12 mouse cellular contexts compared by ENCODE assay signal in the genomic region with DNA sequence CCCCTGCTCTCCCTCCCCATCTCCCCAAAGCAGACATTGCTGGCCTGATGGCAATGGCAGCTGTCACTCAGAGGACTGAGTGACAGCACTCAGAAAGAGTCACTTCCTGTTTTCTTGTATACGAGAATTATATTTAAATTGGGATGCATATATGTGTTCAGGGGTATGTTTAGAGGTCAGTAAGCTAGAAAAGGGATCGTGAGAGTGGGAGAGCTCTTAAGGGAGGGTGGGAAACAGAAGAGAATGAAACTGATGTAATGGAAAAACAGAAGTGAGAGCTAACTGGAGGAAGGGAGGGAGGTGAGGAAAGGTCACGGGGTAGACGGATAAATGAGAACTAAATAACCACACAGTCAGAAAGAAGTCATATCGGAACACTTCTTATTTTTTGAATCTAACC. TPM values are rescaled to one million over a fixed set of nuclear protein-coding genes. Genes with fewer than 3 reads are reported as not detected.
DNase-seq lines count a peak whose midpoint lies in the region; ATAC-seq and TF ChIP-seq lines count a peak whose summit lies in the region.
"Had no signal": no experiment of that assay in that cellular context is flagged by ENCODE, and none has a peak within 500 bp of the region (broad histone marks: within the 10 kb centered on the region; RNA-seq: fewer than 3 reads in every experiment).

No protein-coding gene starts in this region.

- no peaks in the 10 kb centered on the region for H3K27me3 ChIP-seq in liver, postnatal 0 days (ENCODE audit: insufficient read depth, low read length)
- H3K27me3 ChIP-seq in liver, embryonic 11.5 days (replicated peaks; ENCODE audit: control insufficient read depth, insufficient read depth, low read length): no peaks in the 10 kb centered on the region
- no peaks in the 10 kb centered on the region for H3K27me3 ChIP-seq in CH12.LX (replicated peaks)
- H3K27me3 ChIP-seq: liver, embryonic 15.5 days had no signal

- WGBS in liver, postnatal 0 days (ENCODE audit: insufficient replicate concordance): 38% methylated on average over 5 of the region's 5 CpGs
- 52% methylated on average over 5 of the region's 5 CpGs for WGBS in liver, embryonic 11.5 days

- ATAC-seq in liver, postnatal 0 days: peak; percentile 17; the same call in 1 of the 2 replicates
- ATAC-seq in liver, embryonic 11.5 days (replicated peaks; ENCODE audit: low FRiP score): no peak
- peak; percentile 48 for ATAC-seq in common myeloid progenitor, adult 5-6 weeks (replicated peaks; ENCODE audit: low read depth, poor library complexity, severe bottlenecking)
- ATAC-seq: forebrain, embryonic 16.5 days had no signal

- H3K4me1 ChIP-seq in liver, postnatal 0 days (ENCODE audit: insufficient read depth): peaks cover 3% of the 10 kb centered on the region; the same call in 1 of the 2 replicates
- H3K4me1 ChIP-seq in liver, embryonic 11.5 days (replicated peaks; ENCODE audit: control insufficient read depth, insufficient read depth, low read length): peaks cover 28% of the 10 kb centered on the region
- peaks cover 3 to 33% of the 10 kb centered on the region in 2 experiments for H3K4me1 ChIP-seq in CH12.LX (ENCODE audit: control insufficient read depth in 1 of 2, insufficient read depth in 2 of 2)

- no peak for TF ChIP-seq CTCF in liver, postnatal 0 days (IDR thresholded peaks at IDR 0.05; ENCODE audit: low read depth)
- no peak for TF ChIP-seq CTCF in CH12.LX (conservative IDR thresholded peaks at IDR 0.05 in 1 of 2, IDR thresholded peaks at IDR 0.05 in 1 of 2; ENCODE audit: low read depth in 2 of 2, low read length in 2 of 2)

- DNase-seq in liver, postnatal 0 days: no peak
- no peak for DNase-seq in liver, embryonic 11.5 days (ENCODE audit: low spot score)
- DNase-seq in CH12.LX (ENCODE audit: extremely low read depth): peak; percentile 65
- peak; percentile 35 for DNase-seq in naive thymus-derived CD4-positive, alpha-beta T cell, adult 2 months (ENCODE audit: low read depth)
- no peak for DNase-seq in cerebellum, adult 9-10 months
- DNase-seq in heart, adult 18-20 months: no peak
- no peak for DNase-seq in kidney, adult 8-10 months
- DNase-seq: cerebellum, adult 11-12 months; heart, postnatal 14 days had no signal

- peaks cover 13% of the 10 kb centered on the region for H3K36me3 ChIP-seq in liver, postnatal 0 days (replicated peaks; ENCODE audit: insufficient read depth, low read length)
- H3K36me3 ChIP-seq in liver, embryonic 11.5 days (ENCODE audit: control insufficient read depth, insufficient read depth, low read length): peaks cover 10% of the 10 kb centered on the region
- H3K36me3 ChIP-seq in CH12.LX (replicated peaks in 1 of 2; ENCODE audit: control insufficient read depth in 1 of 2, insufficient read depth in 1 of 2, low read length in 1 of 2): peaks cover 10 to 30% of the 10 kb centered on the region in 2 experiments

- no peak overlapping the region for H3K9ac ChIP-seq in liver, postnatal 0 days (replicated peaks)
- no peak overlapping the region for H3K9ac ChIP-seq in liver, embryonic 11.5 days (ENCODE audit: low read depth, low read length)
- H3K9ac ChIP-seq in CH12.LX (ENCODE audit: insufficient read depth, low read depth): no peak overlapping the region
- H3K9ac ChIP-seq: liver, embryonic 15.5 days had no signal

- no peak for TF ChIP-seq EP300 in liver, postnatal 0 days (IDR thresholded peaks at IDR 0.05; ENCODE audit: low read depth)
- TF ChIP-seq EP300 in CH12.LX (IDR thresholded peaks at IDR 0.05; ENCODE audit: low read length): peak; percentile 89

- no peak overlapping the region for H3K4me2 ChIP-seq in liver, postnatal 0 days (ENCODE audit: low read depth, low read length)
- H3K4me2 ChIP-seq in liver, embryonic 11.5 days: no peak overlapping the region
- peak overlapping the region; percentile 2; the same call in 1 of the 2 replicates for H3K4me2 ChIP-seq in CH12.LX (ENCODE audit: insufficient read depth, low read depth, poor library complexity, severe bottlenecking)
- H3K4me2 ChIP-seq: liver, embryonic 15.5 days had no signal

- in situ Hi-C loops in CH12.LX (cut with MboI; ENCODE audit: low pct_ligation_motif_present, low pct_unique_long_range_greater_than_20kb, low sequenced_read_pairs): no loop called here

- H3K79me2 ChIP-seq in CH12.LX (replicated peaks; ENCODE audit: control insufficient read depth, extremely low read depth, insufficient read depth, poor library complexity, severe bottlenecking): no peaks in the 10 kb centered on the region

- dilution Hi-C loops in CH12.LX (cut with MboI; ENCODE audit: extremely low pct_ligation_motif_present, extremely low pct_unique_long_range_greater_than_20kb, low sequenced_read_pairs): no loop called here

- no peak for TF ChIP-seq RAD21 in CH12.LX (IDR thresholded peaks at IDR 0.05; ENCODE audit: low read depth, low read length)

- H3K27ac ChIP-seq in liver, postnatal 0 days (ENCODE audit: low read depth): no peak overlapping the region
- H3K27ac ChIP-seq in liver, embryonic 11.5 days (ENCODE audit: low read depth, low read length): no peak overlapping the region; the same call in 1 of the 2 replicates
- H3K27ac ChIP-seq in CH12.LX (ENCODE audit: insufficient read depth, low read depth): no peak overlapping the region
- H3K27ac ChIP-seq: liver, embryonic 15.5 days had no signal

- no peaks in the 10 kb centered on the region for H3K9me3 ChIP-seq in liver, postnatal 0 days (ENCODE audit: low read length)
- no peaks in the 10 kb centered on the region for H3K9me3 ChIP-seq in liver, embryonic 11.5 days (ENCODE audit: control insufficient read depth, low read length)
- H3K9me3 ChIP-seq in CH12.LX (replicated peaks; ENCODE audit: low read length): no peaks in the 10 kb centered on the region
- H3K9me3 ChIP-seq: liver, embryonic 15.5 days had no signal

- no peak for TF ChIP-seq POLR2A in CH12.LX (IDR thresholded peaks at IDR 0.05; ENCODE audit: low read depth, low read length)

- no peak overlapping the region for H3K4me3 ChIP-seq in liver, postnatal 0 days (ENCODE audit: low read depth, low read length)
- no peak overlapping the region for H3K4me3 ChIP-seq in liver, embryonic 11.5 days (ENCODE audit: low read depth, low read length)
- no peak overlapping the region for H3K4me3 ChIP-seq in CH12.LX (replicated peaks in 1 of 3; ENCODE audit: low read depth in 2 of 3, low read length in 2 of 3, poor library complexity in 1 of 3)
- H3K4me3 ChIP-seq: liver, embryonic 15.5 days had no signal

TF ChIP-seq in CH12.LX, 34 proteins besides CTCF, POLR2A, EP300 and RAD21:
- TF ChIP-seq E2F4 (IDR thresholded peaks at IDR 0.05; ENCODE audit: insufficient replicate concordance, low read depth, low read length) (no peak), MAZ (IDR thresholded peaks at IDR 0.05; ENCODE audit: low read depth, low read length) (0 out of 2 replicates have a peak, but pooled peaks have one; percentile 55), ELF1 (IDR thresholded peaks at IDR 0.05; ENCODE audit: low read depth, low read length) (peak; percentile 40; the same call in 1 of the 2 replicates), ETS1 (conservative IDR thresholded peaks at IDR 0.05; ENCODE audit: low read depth, low read length) (peak; percentile 75), JUN (IDR thresholded peaks at IDR 0.05; ENCODE audit: insufficient read depth, low read depth, low read length) (peak; percentile 78), BHLHE40 (IDR thresholded peaks at IDR 0.05; ENCODE audit: low read depth, low read length) (peak; percentile 65), NRF1 (IDR thresholded peaks at IDR 0.05; ENCODE audit: low read depth, low read length) (no peak), MEF2A (IDR thresholded peaks at IDR 0.05; ENCODE audit: borderline replicate concordance, low read depth, low read length) (peak; percentile 58; the same call in 1 of the 2 replicates), MXI1 (IDR thresholded peaks at IDR 0.05; ENCODE audit: low read depth, low read length) (peak; percentile 95), RCOR1 (conservative IDR thresholded peaks at IDR 0.05; ENCODE audit: low read depth, low read length) (no peak), TBP (conservative IDR thresholded peaks at IDR 0.05; ENCODE audit: low read depth, low read length) (no peak), TCF12 (IDR thresholded peaks at IDR 0.05; ENCODE audit: low read depth, low read length) (peak; percentile 30; the same call in 1 of the 2 replicates), JUND (conservative IDR thresholded peaks at IDR 0.05; ENCODE audit: low read depth, low read length) (peak; percentile 79), IRF4 (IDR thresholded peaks at IDR 0.05; ENCODE audit: low read depth, low read length) (peak; percentile 87)

RNA-seq across cellular contexts. Expression of a gene that starts 31.0 kb away (rescaled TPM):
- polyA plus RNA-seq in liver, postnatal 0 days (2015; fragmentation: Nextera tagmentation; extraction: Ambion mirVana): 96.6 and 110 TPM in 2 replicates
- polyA plus RNA-seq in liver, embryonic 11.5 days (2014; fragmentation: Nextera tagmentation; extraction: Ambion mirVana): 184 and 210 TPM in 2 replicates
- total RNA-seq in CH12.LX (2012; rRNA removed) (432 and 450 TPM in 2 replicates), CH12.LX (2014; rRNA removed) (420 and 456 TPM in 2 replicates)
- 735 and 837 TPM in 2 replicates for polyA plus RNA-seq in CH12.LX (2012; ENCODE audit: insufficient read length, low read depth)
- 450 and 458 TPM in 2 replicates for total RNA-seq in common myeloid progenitor, adult 5-6 weeks (2017)
- total RNA-seq in heart, adult 18-20 months (2021): 100 to 1,000 TPM in 1 of 2 experiments, 10 to 100 TPM in 1; 32.6 to 146 TPM

RNA-seq across cellular contexts. Expression of a gene that starts 46.8 kb away (rescaled TPM):
- 16.7 and 17.8 TPM in 2 replicates for polyA plus RNA-seq in liver, postnatal 0 days (2015; fragmentation: Nextera tagmentation; extraction: Ambion mirVana)
- 34.7 and 38.4 TPM in 2 replicates for polyA plus RNA-seq in liver, embryonic 11.5 days (2014; fragmentation: Nextera tagmentation; extraction: Ambion mirVana)
- total RNA-seq in CH12.LX (2012; rRNA removed): 109 and 110 TPM in 2 replicates
- total RNA-seq in CH12.LX (2014; rRNA removed): 119 and 122 TPM in 2 replicates
- 186 and 189 TPM in 2 replicates for polyA plus RNA-seq in CH12.LX (2012; ENCODE audit: insufficient read length, low read depth)
- total RNA-seq in common myeloid progenitor, adult 5-6 weeks (2017): 80.4 and 81.1 TPM in 2 replicates
- 10 to 100 TPM; 11.2 to 13.0 TPM for total RNA-seq in heart, adult 18-20 months (2021)

Comparison
In these comparisons a context has a peak if more than half of its experiments do, and no peak if none do; other contexts are left out.
1. DNase-seq: peak in CH12.LX (single experiment) and naive thymus-derived CD4-positive, alpha-beta T cell, adult 2 months (single experiment); none in liver, postnatal 0 days (single experiment), liver, embryonic 11.5 days (single experiment), cerebellum, adult 9-10 months (single experiment), heart, adult 18-20 months (0 of 2) and kidney, adult 8-10 months (0 of 2).